Mouse (Mus musculus): ENCODE data around the gene Tmem43.

The Tmem43 gene

GRCm38 (mm10) chr6:91488496-91489212, 15.2 kb downstream of the Tmem43 start:
- in situ Hi-C loops (cut with MboI; ENCODE audit: low sequenced_read_pairs): no loop called here

GRCm38 (mm10) chr6:91489872-91490271, 16.4 kb downstream of the Tmem43 start:
- in situ Hi-C loops (cut with MboI; ENCODE audit: low sequenced_read_pairs): no loop called here

- in situ Hi-C loops (cut with MboI; ENCODE audit: low sequenced_read_pairs): no loop called here
Measured at GRCm38 (mm10) chr6:91491004-91491403, 17.5 kb downstream of the Tmem43 start.

- in situ Hi-C loops (cut with MboI; ENCODE audit: low sequenced_read_pairs): no loop called here
Measured at GRCm38 (mm10) chr6:91493053-91493452, 19.6 kb downstream of the Tmem43 start.

- in situ Hi-C loops (cut with MboI; ENCODE audit: low sequenced_read_pairs): no loop called here
Measured at GRCm38 (mm10) chr6:91494526-91494925, 21.0 kb downstream of the Tmem43 start.

- in situ Hi-C loops (cut with MboI; ENCODE audit: low sequenced_read_pairs): no loop called here
Measured at GRCm38 (mm10) chr6:91503302-91503701, 29.8 kb downstream of the Tmem43 start.

- in situ Hi-C loops (cut with MboI; ENCODE audit: low sequenced_read_pairs): no loop called here
Measured at GRCm38 (mm10) chr6:91506036-91506435, 32.5 kb downstream of the Tmem43 start.

- in situ Hi-C loops (cut with MboI; ENCODE audit: low sequenced_read_pairs): no loop called here
Measured at GRCm38 (mm10) chr6:91508041-91508440, 34.5 kb downstream of the Tmem43 start.

- in situ Hi-C loops (cut with MboI; ENCODE audit: low sequenced_read_pairs): no loop called here
Measured at GRCm38 (mm10) chr6:91509326-91509725, 35.8 kb downstream of the Tmem43 start.

- in situ Hi-C loops (cut with MboI; ENCODE audit: low sequenced_read_pairs): no loop called here
Measured at GRCm38 (mm10) chr6:91510211-91510610, 36.7 kb downstream of the Tmem43 start.

GRCm38 (mm10) chr6:91514135-91514534, 40.6 kb downstream of the Tmem43 start:
- in situ Hi-C loops (cut with MboI; ENCODE audit: low sequenced_read_pairs): no loop called here

GRCm38 (mm10) chr6:91514737-91515362, 41.3 kb downstream of the Tmem43 start:
- in situ Hi-C loops (cut with MboI; ENCODE audit: low sequenced_read_pairs): no loop called here

- in situ Hi-C loops (cut with MboI; ENCODE audit: low sequenced_read_pairs): no loop called here
Measured at GRCm38 (mm10) chr6:91515545-91516449, 42.3 kb downstream of the Tmem43 start, which contains the start of the genes Xpc and Lsm3. Gene Xpc (minus strand): TSS chr6:91515888. Gene Lsm3 (plus strand): TSS chr6:91515928.

GRCm38 (mm10) chr6:91518454-91519020, 45.0 kb downstream of the Tmem43 start:
- in situ Hi-C loops (cut with MboI; ENCODE audit: low sequenced_read_pairs): no loop called here

- in situ Hi-C loops (cut with MboI; ENCODE audit: low sequenced_read_pairs): no loop called here
Measured at GRCm38 (mm10) chr6:91522816-91523215, 49.3 kb downstream of the Tmem43 start.

- in situ Hi-C loops (cut with MboI; ENCODE audit: low sequenced_read_pairs): no loop called here
Measured at GRCm38 (mm10) chr6:91525544-91525943, 52.0 kb downstream of the Tmem43 start.

- in situ Hi-C loops (cut with MboI; ENCODE audit: low sequenced_read_pairs): no loop called here
Measured at GRCm38 (mm10) chr6:91527227-91527860, 53.8 kb downstream of the Tmem43 start.

- in situ Hi-C loops (cut with MboI; ENCODE audit: low sequenced_read_pairs): no loop called here
Measured at GRCm38 (mm10) chr6:91528265-91528664, 54.8 kb downstream of the Tmem43 start.

GRCm38 (mm10) chr6:91530673-91531072, 57.2 kb downstream of the Tmem43 start:
- in situ Hi-C loops (cut with MboI; ENCODE audit: low sequenced_read_pairs): no loop called here

GRCm38 (mm10) chr6:91531276-91531675, 57.8 kb downstream of the Tmem43 start:
- in situ Hi-C loops (cut with MboI; ENCODE audit: low sequenced_read_pairs): no loop called here

- in situ Hi-C loops (cut with MboI; ENCODE audit: low sequenced_read_pairs): no loop called here
Measured at GRCm38 (mm10) chr6:91532661-91533060, 59.2 kb downstream of the Tmem43 start.
